Mouse (Mus musculus) stomach, embryonic 14.5 days (tissue): ENCODE results near the gene Eps8l2. TPM values are rescaled to one million over a fixed set of nuclear protein-coding genes. Genes with fewer than 3 reads are reported as not detected.

ENCODE experiments used
- ATAC-seq: fragments of 200-750 bp; cut with Nextera tagmentation; 2 replicates; pipeline ENCODE4 v1.8.0; 2017; ENCODE audit warnings: low read depth, moderate TSS enrichment; ENCODE audit not compliant: insufficient number of reproducible peaks, insufficient read depth, low FRiP score
- H3K27ac ChIP-seq: fragments of 300-500 bp; sonication (generic); 2 replicates; pipeline ENCODE4 v1.5.1; 2014; ENCODE audit warnings: mild to moderate bottlenecking, low read length, moderate library complexity, mixed read lengths
- H3K27me3 ChIP-seq: fragments of 300-500 bp; sonication (generic); 2 replicates; pipeline ENCODE4 v1.6.1; 2014; ENCODE audit warnings: low read length, control low read depth, mixed read lengths; ENCODE audit not compliant: control insufficient read depth, insufficient read depth
- H3K36me3 ChIP-seq: fragments of 300-500 bp; sonication (generic); 2 replicates; pipeline ENCODE4 v1.6.1; 2014; ENCODE audit warnings: mild to moderate bottlenecking, control low read depth, low read length, moderate library complexity, mixed read lengths; ENCODE audit not compliant: control insufficient read depth, insufficient read depth
- H3K4me1 ChIP-seq: fragments of 300-500 bp; sonication (generic); 2 replicates; pipeline ENCODE4 v1.6.1; 2014; ENCODE audit warnings: low read length, control low read depth, mixed read lengths; ENCODE audit not compliant: control insufficient read depth, insufficient read depth
- H3K4me2 ChIP-seq: fragments of 300-500 bp; sonication (generic); replicated peaks from 2 replicates; pipeline ENCODE4 v1.6.1; 2014; ENCODE audit warnings: low read depth, low read length, control low read depth
- H3K4me3 ChIP-seq: fragments of 300-500 bp; sonication (generic); 2 replicates; pipeline ENCODE4 v1.5.1; 2014; ENCODE audit warnings: low read depth, low read length, control low read depth
- H3K9ac ChIP-seq: fragments of 300-500 bp; sonication (generic); replicated peaks from 2 replicates; pipeline ENCODE4 v1.6.1; 2014; ENCODE audit warnings: low read depth, mild to moderate bottlenecking, control low read depth, low read length, moderate library complexity, mixed read lengths
- H3K9me3 ChIP-seq: fragments of 300-500 bp; sonication (generic); 2 replicates; pipeline ENCODE4 v1.6.1; 2016; ENCODE audit warnings: low read depth, low read length, control low read depth; ENCODE audit not compliant: control insufficient read depth
- WGBS: fragments of 180-500 bp; shearing (Covaris S2); extraction: QIAGEN DNeasy Blood & Tissue Kit; methylation state at CpG from one replicate; pipeline ENCODE4 v1.1.7; 2014; 5-methylcytosine and 5-hydroxymethylcytosine counted together
- polyA plus RNA-seq: library from polyadenylated mRNA; unstranded; fragments of >200 nt; fragmentation: Nextera tagmentation; extraction: Ambion mirVana; gene quantifications from 2 replicates; pipeline ENCODE4 v1.2.1, GENCODE M21; 2014

The Eps8l2 gene
- polyA plus RNA-seq, 1 experiment from 2014 or later, result 28.1 TPM

GRCm38 (mm10) chr7:141344787-141345186, 6.1 kb downstream of the Eps8l2 start:
- H3K4me3 ChIP-seq, result no peak overlapping the region
- 0 out of 2 replicates have a peak, but pooled peaks cover 4% of the 10 kb centered on the region for H3K4me1 ChIP-seq
- 89% methylated on average over 5 of the region's 5 CpGs for WGBS
- no peak overlapping the region for H3K9ac ChIP-seq
- no peaks in the 10 kb centered on the region for H3K9me3 ChIP-seq
- no peak overlapping the region for H3K27ac ChIP-seq
- no peak overlapping the region for H3K4me2 ChIP-seq
- 0 out of 2 replicates have a peak, but pooled peaks cover 2% of the 10 kb centered on the region for H3K36me3 ChIP-seq
- no peaks in the 10 kb centered on the region for H3K27me3 ChIP-seq
- no peak for ATAC-seq

- H3K27me3 ChIP-seq, result no peaks in the 10 kb centered on the region
- no peak overlapping the region for H3K27ac ChIP-seq
- no peaks in the 10 kb centered on the region for H3K4me1 ChIP-seq
- H3K9ac ChIP-seq, result no peak overlapping the region
- ATAC-seq, result peak; percentile 33; the same call in 1 of the 2 replicates
- no peak overlapping the region for H3K4me3 ChIP-seq
- no peaks in the 10 kb centered on the region for H3K9me3 ChIP-seq
- H3K4me2 ChIP-seq, result no peak overlapping the region
- WGBS, result 63% methylated on average over 6 of the region's 6 CpGs
- no peaks in the 10 kb centered on the region for H3K36me3 ChIP-seq
Observed at GRCm38 (mm10) chr7:141351061-141351460, 12.4 kb downstream of the Eps8l2 start.

- Histone ChIP-seq H3K4me2 (no peak overlapping the region), H3K9ac (no peak overlapping the region), H3K4me1 (no peaks in the 10 kb centered on the region), H3K4me3 (no peak overlapping the region), H3K36me3 (no peaks in the 10 kb centered on the region), H3K27me3 (no peaks in the 10 kb centered on the region), H3K9me3 (no peaks in the 10 kb centered on the region), H3K27ac (no peak overlapping the region)
- 76% methylated on average over 8 of the region's 8 CpGs for WGBS
- ATAC-seq, result no peak
Observed at GRCm38 (mm10) chr7:141355051-141355450, 16.4 kb downstream of the Eps8l2 start.

- H3K4me3 ChIP-seq, result no peak overlapping the region
- WGBS, result 61% methylated on average over 12 of the region's 12 CpGs
- H3K4me2 ChIP-seq, result no peak overlapping the region
- no peak for ATAC-seq
- H3K4me1 ChIP-seq, result no peaks in the 10 kb centered on the region
- H3K36me3 ChIP-seq, result no peaks in the 10 kb centered on the region
- no peak overlapping the region for H3K9ac ChIP-seq
- no peak overlapping the region for H3K27ac ChIP-seq
- no peaks in the 10 kb centered on the region for H3K27me3 ChIP-seq
- H3K9me3 ChIP-seq, result no peaks in the 10 kb centered on the region
Observed at GRCm38 (mm10) chr7:141355626-141356326, 17.1 kb downstream of the Eps8l2 start.

- no peak overlapping the region for H3K4me2 ChIP-seq
- no peaks in the 10 kb centered on the region for H3K9me3 ChIP-seq
- no peak overlapping the region for H3K4me3 ChIP-seq
- H3K27me3 ChIP-seq, result no peaks in the 10 kb centered on the region
- no peak overlapping the region for H3K27ac ChIP-seq
- no peaks in the 10 kb centered on the region for H3K4me1 ChIP-seq
- WGBS, result 73% methylated on average over 14 of the region's 14 CpGs
- ATAC-seq, result no peak
- no peak overlapping the region for H3K9ac ChIP-seq
- no peaks in the 10 kb centered on the region for H3K36me3 ChIP-seq
Observed at GRCm38 (mm10) chr7:141356971-141357370, 18.3 kb downstream of the Eps8l2 start.

GRCm38 (mm10) chr7:141361510-141361909, 22.8 kb downstream of the Eps8l2 start:
- H3K4me2 ChIP-seq, result no peak overlapping the region
- H3K27ac ChIP-seq, result no peak overlapping the region
- WGBS, result 18% methylated on average over 24 of the region's 24 CpGs
- no peaks in the 10 kb centered on the region for H3K36me3 ChIP-seq
- no peaks in the 10 kb centered on the region for H3K9me3 ChIP-seq
- H3K4me3 ChIP-seq, result no peak overlapping the region
- H3K27me3 ChIP-seq, result no peaks in the 10 kb centered on the region
- peak; percentile 68; the same call in 1 of the 2 replicates for ATAC-seq
- H3K9ac ChIP-seq, result no peak overlapping the region
- no peaks in the 10 kb centered on the region for H3K4me1 ChIP-seq

- no peak overlapping the region for H3K27ac ChIP-seq
- H3K4me3 ChIP-seq, result no peak overlapping the region
- no peaks in the 10 kb centered on the region for H3K36me3 ChIP-seq
- no peak overlapping the region for H3K4me2 ChIP-seq
- WGBS, result 59% methylated on average over 4 of the region's 4 CpGs
- H3K9ac ChIP-seq, result no peak overlapping the region
- no peak for ATAC-seq
- H3K27me3 ChIP-seq, result no peaks in the 10 kb centered on the region
- H3K4me1 ChIP-seq, result no peaks in the 10 kb centered on the region
- H3K9me3 ChIP-seq, result no peaks in the 10 kb centered on the region
Observed at GRCm38 (mm10) chr7:141363106-141363751, 24.5 kb downstream of the Eps8l2 start.

- Histone ChIP-seq H3K27me3 (no peaks in the 10 kb centered on the region), H3K4me3 (no peak overlapping the region), H3K4me2 (no peak overlapping the region), H3K9me3 (no peaks in the 10 kb centered on the region), H3K4me1 (no peaks in the 10 kb centered on the region), H3K27ac (no peak overlapping the region), H3K36me3 (no peaks in the 10 kb centered on the region), H3K9ac (no peak overlapping the region)
- ATAC-seq, result no peak
- 58% methylated on average over 2 of the region's 2 CpGs for WGBS
Observed at GRCm38 (mm10) chr7:141363752-141364125, 25.1 kb downstream of the Eps8l2 start.
